Mouse (Mus musculus): ENCODE data around the gene Slc9a3r2. TPM values are rescaled to one million over a fixed set of nuclear protein-coding genes. Genes with fewer than 3 reads are reported as not detected.

Gene Slc9a3r2
- polyA plus RNA-seq (2017; shearing (Covaris generic)): 0.34 TPM

GRCm38 (mm10) chr17:24650070-24650616 lies at the start of gene Slc9a3r2:
Gene Slc9a3r2, minus strand, starts transcription at chr17:24650327.

GRCm38 (mm10) chr17:24696011-24696697 lies 46.0 kb upstream of the Slc9a3r2 start, which contains the start of the genes Gfer and Noxo1:
Gene Gfer, minus strand, starts transcription at chr17:24696156.
Gene Noxo1, plus strand, starts transcription at chr17:24696234.

GRCm38 (mm10) chr17:24689251-24690081 lies 39.3 kb upstream of the Slc9a3r2 start, which contains the start of gene Syngr3:
Gene Syngr3, minus strand, starts transcription at chr17:24689955.

GRCm38 (mm10) chr17:24669545-24670245 lies 19.6 kb upstream of the Slc9a3r2 start, which contains the start of gene Zfp598:
Gene Zfp598, plus strand, starts transcription at chr17:24669687.

GRCm38 (mm10) chr17:24658017-24658758 lies 8.1 kb upstream of the Slc9a3r2 start, which contains the start of gene Npw:
Gene Npw, minus strand, starts transcription at chr17:24658457.

GRCm38 (mm10) chr17:24632167-24632812 lies 17.8 kb downstream of the Slc9a3r2 start, which contains the start of the genes Tsc2 and Nthl1:
Gene Tsc2, minus strand, starts transcription at chr17:24632630.
Gene Nthl1, plus strand, starts transcription at chr17:24632680.

Other genes starting within 250 kb of the Slc9a3r2 start
- 199 TPM for gene Rnps1, start 235.8 kb downstream of the Slc9a3r2 start, polyA plus RNA-seq (2017; shearing (Covaris generic))
- 50.8 TPM for gene Eci1, start 223.7 kb downstream of the Slc9a3r2 start, polyA plus RNA-seq (2017; shearing (Covaris generic))
- 2.9 TPM for gene Dnase1l2, start 207.2 kb downstream of the Slc9a3r2 start, polyA plus RNA-seq (2017; shearing (Covaris generic))
- gene E4f1, start 180.0 kb downstream of the Slc9a3r2 start, polyA plus RNA-seq (2017; shearing (Covaris generic)): 99.5 TPM
- 15.6 TPM for gene Pgp, start 179.9 kb downstream of the Slc9a3r2 start, polyA plus RNA-seq (2017; shearing (Covaris generic))
- gene Bricd5, start 176.4 kb downstream of the Slc9a3r2 start, polyA plus RNA-seq (2017; shearing (Covaris generic)): not detected
- 13.8 TPM for gene Mlst8, start 171.2 kb downstream of the Slc9a3r2 start, polyA plus RNA-seq (2017; shearing (Covaris generic))
- gene Caskin1, start 161.7 kb downstream of the Slc9a3r2 start, polyA plus RNA-seq (2017; shearing (Covaris generic)): 0.22 TPM
- 67.3 TPM for gene Traf7, start 122.4 kb downstream of the Slc9a3r2 start, polyA plus RNA-seq (2017; shearing (Covaris generic))
- gene Rab26, start 116.1 kb downstream of the Slc9a3r2 start, polyA plus RNA-seq (2017; shearing (Covaris generic)): 2.9 TPM
- gene Pkd1, start 100.5 kb downstream of the Slc9a3r2 start, polyA plus RNA-seq (2017; shearing (Covaris generic)): 51.9 TPM
- gene Tsc2, start 17.7 kb downstream of the Slc9a3r2 start, polyA plus RNA-seq (2017; shearing (Covaris generic)): 34.7 TPM
- gene Nthl1, start 17.6 kb downstream of the Slc9a3r2 start, polyA plus RNA-seq (2017; shearing (Covaris generic)): 2.6 TPM
- gene Npw, start 8.1 kb upstream of the Slc9a3r2 start, polyA plus RNA-seq (2017; shearing (Covaris generic)): not detected
- gene Zfp598, start 19.4 kb upstream of the Slc9a3r2 start, polyA plus RNA-seq (2017; shearing (Covaris generic)): 20.9 TPM
- 0.34 TPM for gene Syngr3, start 39.6 kb upstream of the Slc9a3r2 start, polyA plus RNA-seq (2017; shearing (Covaris generic))
- gene Gfer, start 45.8 kb upstream of the Slc9a3r2 start, polyA plus RNA-seq (2017; shearing (Covaris generic)): 30.1 TPM
- 1.4 TPM for gene Noxo1, start 45.9 kb upstream of the Slc9a3r2 start, polyA plus RNA-seq (2017; shearing (Covaris generic))
- 40.1 TPM for gene Tbl3, start 57.3 kb upstream of the Slc9a3r2 start, polyA plus RNA-seq (2017; shearing (Covaris generic))
- not detected for gene Rnf151, start 67.7 kb upstream of the Slc9a3r2 start, polyA plus RNA-seq (2017; shearing (Covaris generic))
- gene Rps2, start 67.8 kb upstream of the Slc9a3r2 start, polyA plus RNA-seq (2017; shearing (Covaris generic)): 937 TPM
- 131 TPM for gene Ndufb10, start 74.2 kb upstream of the Slc9a3r2 start, polyA plus RNA-seq (2017; shearing (Covaris generic))
- gene Rpl3l, start 77.5 kb upstream of the Slc9a3r2 start, polyA plus RNA-seq (2017; shearing (Covaris generic)): not detected
- gene Msrb1, start 86.3 kb upstream of the Slc9a3r2 start, polyA plus RNA-seq (2017; shearing (Covaris generic)): 8.5 TPM
- not detected for gene Hs3st6, start 102.7 kb upstream of the Slc9a3r2 start, polyA plus RNA-seq (2017; shearing (Covaris generic))
- not detected for gene Meiob, start 154.0 kb upstream of the Slc9a3r2 start, polyA plus RNA-seq (2017; shearing (Covaris generic))
- 37.5 TPM for gene Hagh, start 189.8 kb upstream of the Slc9a3r2 start, polyA plus RNA-seq (2017; shearing (Covaris generic))
- 0.34 TPM for gene Fahd1, start 200.0 kb upstream of the Slc9a3r2 start, polyA plus RNA-seq (2017; shearing (Covaris generic))
- not detected for gene Igfals, start 215.7 kb upstream of the Slc9a3r2 start, polyA plus RNA-seq (2017; shearing (Covaris generic))
- gene Nubp2, start 236.0 kb upstream of the Slc9a3r2 start, polyA plus RNA-seq (2017; shearing (Covaris generic)): 57.2 TPM
- gene Spsb3, start 236.3 kb upstream of the Slc9a3r2 start, polyA plus RNA-seq (2017; shearing (Covaris generic)): 61.2 TPM
- 35.7 TPM for gene Eme2, start 244.8 kb upstream of the Slc9a3r2 start, polyA plus RNA-seq (2017; shearing (Covaris generic))
- 43.8 TPM for gene Mrps34, start 244.8 kb upstream of the Slc9a3r2 start, polyA plus RNA-seq (2017; shearing (Covaris generic))
- 27.5 TPM for gene Nme3, start 246.2 kb upstream of the Slc9a3r2 start, polyA plus RNA-seq (2017; shearing (Covaris generic))